ENCODE assay signal across 12 mouse cellular contexts in the genomic region with DNA sequence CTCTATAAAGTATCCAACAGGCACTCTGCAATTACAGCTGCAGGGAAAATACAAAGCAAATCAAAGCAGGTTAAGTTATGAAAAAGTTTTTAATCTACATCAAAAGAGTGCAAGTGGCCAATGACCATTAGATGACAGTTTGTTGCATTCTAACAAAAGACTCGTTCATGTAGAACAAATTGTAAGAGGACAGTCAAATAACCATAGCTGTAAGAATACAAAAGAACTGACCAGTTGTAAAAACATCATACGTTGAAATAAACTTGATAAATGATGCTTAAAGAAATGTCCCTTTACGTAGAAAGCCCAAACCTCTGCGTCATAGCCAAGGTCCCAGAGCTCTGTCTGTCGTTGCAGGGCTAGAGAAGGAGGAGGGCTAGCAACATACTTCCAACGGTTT.
"Had no signal": no experiment of that assay in that cellular context is flagged by ENCODE, and none has a peak within 500 bp of the region (broad histone marks: within the 10 kb centered on the region; RNA-seq: fewer than 3 reads in every experiment).

No protein-coding gene starts in this region.

- DNase-seq: left cerebral cortex, postnatal 4 days; liver; liver, embryonic 13.5 days; liver, postnatal 0 days; lung, adult 18-20 months; lung, adult 2 months; lung, embryonic 14.5 days; lung, postnatal 10 days; lung, postnatal 14 days; lung, postnatal 36 days; lung, postnatal 4 days; midbrain, embryonic 14.5 days had no signal
